Mouse (Mus musculus) embryonic fibroblast, embryonic 13.5 days (primary cell): ENCODE results near the gene Gatm.

ENCODE experiments used
- CTCF ChIP-seq: IDR thresholded peaks from 2 replicates; pipeline ENCODE4 v1.5.1; 2011; ENCODE audit warnings: mild to moderate bottlenecking, control low read depth, low read length, moderate library complexity, borderline replicate concordance; ENCODE audit not compliant: insufficient read depth
- POLR2A ChIP-seq: IDR thresholded peaks from 2 replicates; pipeline ENCODE4 v1.6.1; 2011; ENCODE audit warnings: low read depth, mild to moderate bottlenecking, control low read depth, low read length, moderate library complexity

- no peak for TF ChIP-seq CTCF
- TF ChIP-seq POLR2A = no peak
Measured at GRCm38 (mm10) chr2:122595461-122595860, 15.6 kb downstream of the Gatm start.
